Mouse (Mus musculus) ovary, adult 2 months (tissue): ENCODE measurements around the gene Ptpn23. TPM values are rescaled to one million over a fixed set of nuclear protein-coding genes. Genes with fewer than 3 reads are reported as not detected.

Experiments
- polyA plus RNA-seq: library from polyadenylated mRNA; depleted of rRNA; stranded (reverse); fragments of >200 nt; gene quantifications from 2 replicates; pipeline ENCODE4 v1.2.3, GENCODE M21; 2012; rRNA removed

The Ptpn23 gene
- 38.1 and 46.1 TPM in 2 replicates for polyA plus RNA-seq

GRCm38 (mm10) chr9:110408099-110408773, at the start of gene Ptpn23:
Gene Ptpn23 (minus strand): TSS chr9:110408213.

GRCm38 (mm10) chr9:110419511-110420112, 11.6 kb upstream of the Ptpn23 start, which contains the start of gene Ngp:
Gene Ngp (plus strand): TSS chr9:110419747.

Other genes starting within 250 kb of the Ptpn23 start
- gene Cspg5, start 164.4 kb downstream of the Ptpn23 start, polyA plus RNA-seq: 3.7 and 3.8 TPM in 2 replicates
- gene Elp6, start 103.0 kb downstream of the Ptpn23 start, polyA plus RNA-seq: 15.0 and 20.7 TPM in 2 replicates
- gene Scap, start 74.9 kb downstream of the Ptpn23 start, polyA plus RNA-seq: 123 and 146 TPM in 2 replicates
- not detected in 2 replicates for gene Ngp, start 11.5 kb upstream of the Ptpn23 start, polyA plus RNA-seq
- gene Klhl18, start 68.5 kb upstream of the Ptpn23 start, polyA plus RNA-seq: 14.7 and 20.0 TPM in 2 replicates
- 5.3 and 7.4 TPM in 2 replicates for gene Kif9, start 68.7 kb upstream of the Ptpn23 start, polyA plus RNA-seq
- 37.7 and 65.6 TPM in 2 replicates for gene Setd2, start 124.4 kb upstream of the Ptpn23 start, polyA plus RNA-seq
- gene Nradd, start 216.2 kb upstream of the Ptpn23 start, polyA plus RNA-seq: 45.3 and 49.3 TPM in 2 replicates
- 31.1 and 34.4 TPM in 2 replicates for gene Nbeal2, start 245.9 kb upstream of the Ptpn23 start, polyA plus RNA-seq
- gene Ccdc12, start 248.3 kb upstream of the Ptpn23 start, polyA plus RNA-seq: 76.4 and 111 TPM in 2 replicates